In the genomic region with DNA sequence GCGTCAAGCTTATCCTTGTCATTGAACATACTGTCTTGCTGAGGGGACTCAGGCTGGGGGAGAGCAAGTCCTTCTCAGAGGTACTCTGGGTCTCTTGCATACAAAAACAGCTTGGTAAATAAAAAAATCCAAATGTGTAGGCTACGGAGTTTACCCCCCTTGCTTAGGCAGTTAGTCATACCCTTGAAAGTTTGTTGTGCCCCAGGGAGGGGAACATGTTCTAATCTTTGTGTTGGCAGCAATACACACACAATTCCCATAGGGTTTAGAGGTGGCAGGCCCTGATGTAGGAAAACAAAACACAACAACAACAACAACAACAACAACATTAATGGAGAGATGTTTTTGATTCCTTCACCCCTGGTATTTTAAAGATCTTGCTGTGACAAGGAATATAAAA, we compare ENCODE assay signal across 8 mouse cellular contexts. TPM values are rescaled to one million over a fixed set of nuclear protein-coding genes. Genes with fewer than 3 reads are reported as not detected.
DNase-seq lines count a peak whose midpoint lies in the region; ATAC-seq and TF ChIP-seq lines count a peak whose summit lies in the region.

No protein-coding gene starts in this region.

- H3K27me3 ChIP-seq in lung, embryonic 14.5 days (ENCODE audit: insufficient read depth, low read length), result no peaks in the 10 kb centered on the region
- H3K27me3 ChIP-seq in hindbrain, embryonic 15.5 days, result no peaks in the 10 kb centered on the region
- H3K27me3 ChIP-seq in neural tube, embryonic 12.5 days (replicated peaks), result no peaks in the 10 kb centered on the region

- no peaks in the 10 kb centered on the region for H3K36me3 ChIP-seq in lung, embryonic 14.5 days (ENCODE audit: insufficient read depth)
- no peaks in the 10 kb centered on the region for H3K36me3 ChIP-seq in hindbrain, embryonic 15.5 days
- no peaks in the 10 kb centered on the region for H3K36me3 ChIP-seq in neural tube, embryonic 12.5 days

- H3K4me3 ChIP-seq in lung, embryonic 14.5 days (ENCODE audit: low read depth, low read length), result peak overlapping the region; percentile 90
- H3K4me3 ChIP-seq in cortical plate, adult 2 months (ENCODE audit: insufficient read depth, low read length), result peak overlapping the region; percentile 33
- H3K4me3 ChIP-seq in hindbrain, embryonic 15.5 days, result peak overlapping the region; percentile 79
- peak overlapping the region; percentile 94 for H3K4me3 ChIP-seq in neural tube, embryonic 12.5 days

- 4% methylated on average over 2 of the region's 2 CpGs for WGBS in lung, embryonic 14.5 days
- 0% methylated on average over 2 of the region's 2 CpGs for WGBS in hindbrain, embryonic 15.5 days
- 0% methylated on average over 2 of the region's 2 CpGs for WGBS in neural tube, embryonic 12.5 days

- H3K9me3 ChIP-seq in lung, embryonic 14.5 days (ENCODE audit: low read depth, low read length), result no peaks in the 10 kb centered on the region
- no peaks in the 10 kb centered on the region for H3K9me3 ChIP-seq in hindbrain, embryonic 15.5 days
- no peaks in the 10 kb centered on the region for H3K9me3 ChIP-seq in neural tube, embryonic 12.5 days

- TF ChIP-seq CTCF in lung, embryonic 14.5 days (IDR thresholded peaks at IDR 0.05; ENCODE audit: low read depth), result no peak
- no peak for TF ChIP-seq CTCF in cortical plate, adult 2 months (IDR thresholded peaks at IDR 0.05; ENCODE audit: extremely low read depth, insufficient read depth, low read length)

- peak; percentile 27 for DNase-seq in lung, embryonic 14.5 days
- DNase-seq in lung, postnatal 10 days, result no peak
- DNase-seq in urinary bladder, adult 18-20 months (ENCODE audit: low spot score in 2 of 2), result no peak
- no peak for DNase-seq in adrenal gland, postnatal 14 days

- no peak overlapping the region for H3K27ac ChIP-seq in lung, embryonic 14.5 days (ENCODE audit: low read depth)
- H3K27ac ChIP-seq in cortical plate, adult 2 months (ENCODE audit: insufficient read depth, low read length), result no peak overlapping the region
- peak overlapping the region; percentile 98 for H3K27ac ChIP-seq in hindbrain, embryonic 15.5 days (replicated peaks)
- no peak overlapping the region for H3K27ac ChIP-seq in neural tube, embryonic 12.5 days

- TF ChIP-seq POLR2A in cortical plate, adult 2 months (IDR thresholded peaks at IDR 0.05; ENCODE audit: extremely low read depth, insufficient read depth, low read length), result no peak

- ATAC-seq in lung, embryonic 14.5 days (ENCODE audit: insufficient read depth), result no peak
- no peak for ATAC-seq in hindbrain, embryonic 15.5 days (ENCODE audit: low FRiP score, low read depth)
- no peak for ATAC-seq in neural tube, embryonic 12.5 days (ENCODE audit: low FRiP score, low read depth)
- no peak for ATAC-seq in inflammation-experienced regulatory T-cells, adult 6 months

- H3K4me1 ChIP-seq in lung, embryonic 14.5 days (ENCODE audit: insufficient read depth), result peaks cover 7% of the 10 kb centered on the region
- peaks cover 7% of the 10 kb centered on the region; the same call in 1 of the 2 replicates for H3K4me1 ChIP-seq in cortical plate, adult 2 months (ENCODE audit: control insufficient read depth, insufficient read depth, low read length)
- H3K4me1 ChIP-seq in hindbrain, embryonic 15.5 days (replicated peaks), result peaks cover 33% of the 10 kb centered on the region
- H3K4me1 ChIP-seq in neural tube, embryonic 12.5 days, result peaks cover 23% of the 10 kb centered on the region

- peak overlapping the region; percentile 89 for H3K9ac ChIP-seq in lung, embryonic 14.5 days
- H3K9ac ChIP-seq in hindbrain, embryonic 15.5 days, result peak overlapping the region; percentile 67
- peak overlapping the region; percentile 92 for H3K9ac ChIP-seq in neural tube, embryonic 12.5 days

- peak overlapping the region; percentile 85 for H3K4me2 ChIP-seq in lung, embryonic 14.5 days
- peak overlapping the region; percentile 79 for H3K4me2 ChIP-seq in hindbrain, embryonic 15.5 days
- H3K4me2 ChIP-seq in neural tube, embryonic 12.5 days (replicated peaks), result peak overlapping the region; percentile 91

RNA-seq across cellular contexts. Expression of a gene that starts 2.3 kb away (rescaled TPM):
- polyA plus RNA-seq in lung, embryonic 14.5 days (2014; fragmentation: Nextera tagmentation; extraction: Ambion mirVana), result 95.0 and 95.7 TPM in 2 replicates
- polyA plus RNA-seq in cortical plate, adult 2 months (2012; rRNA removed), result 104 and 107 TPM in 2 replicates
- polyA plus RNA-seq in hindbrain, embryonic 15.5 days (2015; fragmentation: Nextera tagmentation; extraction: Ambion mirVana), result 205 and 211 TPM in 2 replicates
- 140 and 144 TPM in 2 replicates for polyA plus RNA-seq in neural tube, embryonic 12.5 days (2016; fragmentation: Nextera tagmentation; extraction: Ambion mirVana)
- 30.0 and 37.7 TPM in 2 replicates for total RNA-seq in adrenal gland, postnatal 14 days (2021)
- 100 to 1,000 TPM in 2 of 3 experiments, 10 to 100 TPM in 1; 27.3 to 231 (median 181) TPM for polyA plus RNA-seq in inflammation-experienced regulatory T-cells, adult 6 months (2017; shearing (Covaris generic))

Comparison
In these comparisons a context has a peak if more than half of its experiments do, and no peak if none do; other contexts are left out.
1. H3K4me3 ChIP-seq: peak in every context shown above with its lines; median percentile 94 in neural tube, embryonic 12.5 days; 90 in lung, embryonic 14.5 days; 79 in hindbrain, embryonic 15.5 days; 33 in cortical plate, adult 2 months.